Mouse (Mus musculus) megakaryocyte, embryonic 14.5 days (primary cell): ENCODE measurements around the gene Prkce.

Experiments
- FLI1 ChIP-seq: IDR thresholded peaks from 2 replicates; pipeline ENCODE4 v1.6.1; 2012; ENCODE audit warnings: low read length, inconsistent platforms, mixed read lengths
- GATA1 ChIP-seq: IDR thresholded peaks from 3 replicates; pipeline ENCODE4 v1.6.1; 2012; ENCODE audit warnings: mixed read lengths, low read length, inconsistent platforms, borderline replicate concordance

GRCm38 (mm10) chr17:86551995-86552394 lies 384.4 kb downstream of the Prkce start:
- no peak for TF ChIP-seq GATA1
- no peak for TF ChIP-seq FLI1
